Mouse (Mus musculus): Measurements from ENCODE around the gene Lrrc20. TPM values are rescaled to one million over a fixed set of nuclear protein-coding genes. Genes with fewer than 3 reads are reported as not detected.

Gene Lrrc20
- polyA plus RNA-seq, 1 experiment from 2014 or later: 12.0 TPM

DNA sequence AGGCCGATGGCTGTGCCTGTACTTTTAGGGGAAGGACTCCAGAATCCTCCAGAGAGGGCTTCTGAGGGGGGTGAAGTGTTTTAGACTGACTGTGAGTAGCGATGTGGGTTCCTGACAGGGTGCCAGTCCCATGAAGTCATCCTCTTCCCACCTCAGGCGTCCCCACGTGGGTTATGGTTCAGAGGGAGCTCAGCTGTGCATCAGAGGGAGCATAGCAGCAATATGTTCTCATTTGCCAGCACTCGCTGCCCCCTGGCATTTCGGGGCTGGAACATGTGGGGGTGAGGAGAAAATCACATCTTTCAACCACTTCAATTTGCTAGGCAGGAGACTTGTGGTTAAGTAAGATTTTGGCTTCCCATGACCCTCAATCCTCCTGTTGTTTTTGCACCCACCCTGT is 79.6 kb downstream of the Lrrc20 start:
- no peak overlapping the region for H3K4me2 ChIP-seq
- H3K9ac ChIP-seq (ENCODE audit: low read depth, low read length): no peak overlapping the region
- H3K27ac ChIP-seq (ENCODE audit: low read depth, low read length): no peak overlapping the region
- no peak for ATAC-seq (replicated peaks; ENCODE audit: low FRiP score)
- H3K4me1 ChIP-seq (replicated peaks; ENCODE audit: control insufficient read depth, insufficient read depth, low read length): no peaks in the 10 kb centered on the region
- no peak overlapping the region for H3K4me3 ChIP-seq (ENCODE audit: low read depth, low read length)
- no peaks in the 10 kb centered on the region for H3K9me3 ChIP-seq (ENCODE audit: control insufficient read depth, low read length)
- H3K27me3 ChIP-seq (replicated peaks; ENCODE audit: control insufficient read depth, insufficient read depth, low read length): no peaks in the 10 kb centered on the region
- DNase-seq (ENCODE audit: low spot score): no peak
- 79% methylated on average over 6 of the region's 6 CpGs for WGBS
- 0 out of 2 replicates have a peak, but pooled peaks cover 3% of the 10 kb centered on the region for H3K36me3 ChIP-seq (ENCODE audit: control insufficient read depth, insufficient read depth, low read length)

DNA sequence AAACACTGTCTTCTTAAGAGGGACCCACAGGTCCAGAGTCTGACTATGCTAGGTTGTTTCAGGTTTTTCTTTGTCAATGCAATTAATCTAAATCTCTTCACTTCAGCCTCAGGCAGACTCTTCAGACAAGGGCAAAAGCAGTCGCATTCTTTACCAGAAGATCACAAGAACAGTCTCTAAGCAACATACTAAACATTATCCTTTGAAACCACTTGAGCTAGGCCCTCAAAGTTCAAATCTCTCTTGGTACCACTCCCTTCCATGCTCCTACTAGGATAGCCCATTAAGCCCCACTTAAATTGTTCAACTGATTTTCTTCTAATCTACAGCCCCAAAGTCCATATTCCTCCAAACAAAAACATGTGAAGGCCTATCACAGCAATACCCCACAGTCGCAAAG is 83.0 kb downstream of the Lrrc20 start:
- Histone ChIP-seq H3K27ac (ENCODE audit: low read depth, low read length) (no peak overlapping the region), H3K27me3 (replicated peaks; ENCODE audit: control insufficient read depth, insufficient read depth, low read length) (no peaks in the 10 kb centered on the region), H3K9ac (ENCODE audit: low read depth, low read length) (no peak overlapping the region), H3K4me2 (no peak overlapping the region), H3K4me3 (ENCODE audit: low read depth, low read length) (no peak overlapping the region), H3K4me1 (replicated peaks; ENCODE audit: control insufficient read depth, insufficient read depth, low read length) (no peaks in the 10 kb centered on the region), H3K9me3 (ENCODE audit: control insufficient read depth, low read length) (no peaks in the 10 kb centered on the region), H3K36me3 (ENCODE audit: control insufficient read depth, insufficient read depth, low read length) (0 out of 2 replicates have a peak, but pooled peaks cover 3% of the 10 kb centered on the region)
- 81% methylated on average over 2 of the region's 2 CpGs for WGBS
- no peak for DNase-seq (ENCODE audit: low spot score)
- no peak for ATAC-seq (replicated peaks; ENCODE audit: low FRiP score)

DNA sequence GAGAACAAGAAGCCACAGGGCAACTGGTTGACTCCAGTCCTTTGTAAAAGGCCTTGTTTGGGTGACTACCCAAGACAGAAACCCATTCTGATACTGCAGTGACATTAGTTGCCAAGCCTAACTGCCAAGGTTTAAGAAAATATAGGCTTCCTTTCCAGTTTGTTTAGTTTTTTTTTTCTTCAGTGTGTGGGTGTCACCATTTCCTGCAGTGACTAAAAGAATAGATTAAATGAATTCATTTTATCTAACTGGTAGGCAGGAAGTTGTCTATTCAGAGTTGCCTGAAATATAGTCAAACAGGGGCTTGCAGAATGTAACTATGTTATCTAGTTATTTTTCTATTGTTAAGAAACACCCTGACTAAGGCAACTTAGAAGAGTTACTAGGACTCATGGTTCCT is 83.9 kb downstream of the Lrrc20 start:
- no peak for DNase-seq (ENCODE audit: low spot score)
- Histone ChIP-seq H3K4me1 (replicated peaks; ENCODE audit: control insufficient read depth, insufficient read depth, low read length) (no peaks in the 10 kb centered on the region), H3K9ac (ENCODE audit: low read depth, low read length) (no peak overlapping the region), H3K9me3 (ENCODE audit: control insufficient read depth, low read length) (no peaks in the 10 kb centered on the region), H3K27me3 (replicated peaks; ENCODE audit: control insufficient read depth, insufficient read depth, low read length) (no peaks in the 10 kb centered on the region), H3K27ac (ENCODE audit: low read depth, low read length) (no peak overlapping the region), H3K36me3 (ENCODE audit: control insufficient read depth, insufficient read depth, low read length) (0 out of 2 replicates have a peak, but pooled peaks cover 3% of the 10 kb centered on the region), H3K4me3 (ENCODE audit: low read depth, low read length) (no peak overlapping the region), H3K4me2 (no peak overlapping the region)
- ATAC-seq (replicated peaks; ENCODE audit: low FRiP score): no peak

DNA sequence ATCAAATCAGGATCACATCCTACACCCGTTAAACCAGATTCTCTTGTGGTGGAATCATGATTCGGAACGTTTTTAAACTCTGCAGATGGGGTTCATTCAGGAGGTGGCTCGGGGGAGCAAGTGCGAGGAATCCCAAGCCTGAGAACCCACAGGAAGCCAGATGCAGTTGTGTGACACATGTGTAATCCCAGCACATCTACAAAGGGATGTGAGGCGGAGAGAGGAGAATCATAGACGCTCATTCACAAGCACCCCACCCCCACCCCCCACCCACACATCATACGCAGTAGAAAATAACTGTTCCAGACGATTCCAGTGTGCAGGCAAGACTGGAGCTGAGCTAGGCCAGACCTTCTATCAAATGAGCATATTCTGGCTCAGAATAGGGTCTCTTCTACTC is 87.9 kb downstream of the Lrrc20 start:
- DNase-seq (ENCODE audit: low spot score): no peak
- H3K4me3 ChIP-seq (ENCODE audit: low read depth, low read length): no peak overlapping the region
- no peak for ATAC-seq (replicated peaks; ENCODE audit: low FRiP score)
- H3K4me1 ChIP-seq (replicated peaks; ENCODE audit: control insufficient read depth, insufficient read depth, low read length): no peaks in the 10 kb centered on the region
- no peaks in the 10 kb centered on the region for H3K27me3 ChIP-seq (replicated peaks; ENCODE audit: control insufficient read depth, insufficient read depth, low read length)
- H3K9ac ChIP-seq (ENCODE audit: low read depth, low read length): no peak overlapping the region
- no peaks in the 10 kb centered on the region for H3K36me3 ChIP-seq (ENCODE audit: control insufficient read depth, insufficient read depth, low read length)
- H3K4me2 ChIP-seq: no peak overlapping the region
- 79% methylated on average over 9 of the region's 9 CpGs for WGBS
- no peaks in the 10 kb centered on the region for H3K9me3 ChIP-seq (ENCODE audit: control insufficient read depth, low read length)
- no peak overlapping the region for H3K27ac ChIP-seq (ENCODE audit: low read depth, low read length)

DNA sequence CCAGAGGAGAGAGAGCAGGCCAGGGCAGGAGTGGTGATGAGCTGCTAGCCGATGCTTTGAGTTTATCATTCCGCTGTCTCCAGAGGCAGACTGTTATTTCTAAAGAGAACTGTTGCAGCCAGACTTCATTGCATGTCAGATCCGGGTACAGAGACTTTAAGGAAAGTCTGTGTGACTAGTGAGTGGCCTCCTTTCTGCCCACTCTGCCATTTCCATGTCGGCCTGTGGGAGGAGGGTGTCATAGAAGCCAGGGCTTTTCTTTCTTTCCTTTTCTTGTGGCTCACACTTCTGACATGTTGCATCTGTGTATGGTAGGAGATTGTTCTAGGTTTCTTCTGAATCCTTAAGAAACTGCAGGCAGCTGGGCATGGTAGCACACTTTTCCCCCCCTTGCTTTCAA is 88.8 kb downstream of the Lrrc20 start:
- Histone ChIP-seq H3K4me2 (no peak overlapping the region), H3K9me3 (ENCODE audit: control insufficient read depth, low read length) (no peaks in the 10 kb centered on the region), H3K36me3 (ENCODE audit: control insufficient read depth, insufficient read depth, low read length) (no peaks in the 10 kb centered on the region), H3K4me3 (ENCODE audit: low read depth, low read length) (no peak overlapping the region), H3K4me1 (replicated peaks; ENCODE audit: control insufficient read depth, insufficient read depth, low read length) (no peaks in the 10 kb centered on the region), H3K9ac (ENCODE audit: low read depth, low read length) (no peak overlapping the region), H3K27me3 (replicated peaks; ENCODE audit: control insufficient read depth, insufficient read depth, low read length) (no peaks in the 10 kb centered on the region), H3K27ac (ENCODE audit: low read depth, low read length) (no peak overlapping the region)
- 69% methylated on average over 4 of the region's 4 CpGs for WGBS
- no peak for ATAC-seq (replicated peaks; ENCODE audit: low FRiP score)
- no peak for DNase-seq (ENCODE audit: low spot score)

DNA sequence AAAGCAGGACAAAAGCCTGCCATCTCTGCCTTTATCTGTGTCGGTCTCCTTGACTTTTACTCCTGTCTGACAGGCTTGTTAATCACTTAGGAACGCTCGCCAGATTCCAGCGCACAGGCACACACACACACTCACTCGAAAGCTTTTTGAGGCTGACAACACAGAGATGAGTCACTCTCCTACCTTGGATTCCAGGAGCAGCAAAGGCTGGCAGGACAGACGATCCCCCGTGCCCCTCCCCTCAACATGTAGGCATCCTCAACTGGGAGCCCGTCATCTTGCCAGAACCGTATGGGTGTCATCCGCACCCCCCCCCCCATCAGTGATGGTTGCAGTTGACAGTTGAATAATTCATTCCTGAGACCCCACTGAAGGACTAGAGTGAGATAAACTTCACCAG is 94.6 kb downstream of the Lrrc20 start:
- no peak overlapping the region for H3K4me2 ChIP-seq
- H3K9ac ChIP-seq (ENCODE audit: low read depth, low read length): no peak overlapping the region
- no peak overlapping the region for H3K27ac ChIP-seq (ENCODE audit: low read depth, low read length)
- H3K4me3 ChIP-seq (ENCODE audit: low read depth, low read length): no peak overlapping the region
- WGBS: 47% methylated on average over 10 of the region's 10 CpGs
- DNase-seq (ENCODE audit: low spot score): no peak
- no peak for ATAC-seq (replicated peaks; ENCODE audit: low FRiP score)
- H3K27me3 ChIP-seq (replicated peaks; ENCODE audit: control insufficient read depth, insufficient read depth, low read length): no peaks in the 10 kb centered on the region
- no peaks in the 10 kb centered on the region for H3K36me3 ChIP-seq (ENCODE audit: control insufficient read depth, insufficient read depth, low read length)
- no peaks in the 10 kb centered on the region for H3K9me3 ChIP-seq (ENCODE audit: control insufficient read depth, low read length)
- no peaks in the 10 kb centered on the region for H3K4me1 ChIP-seq (replicated peaks; ENCODE audit: control insufficient read depth, insufficient read depth, low read length)

DNA sequence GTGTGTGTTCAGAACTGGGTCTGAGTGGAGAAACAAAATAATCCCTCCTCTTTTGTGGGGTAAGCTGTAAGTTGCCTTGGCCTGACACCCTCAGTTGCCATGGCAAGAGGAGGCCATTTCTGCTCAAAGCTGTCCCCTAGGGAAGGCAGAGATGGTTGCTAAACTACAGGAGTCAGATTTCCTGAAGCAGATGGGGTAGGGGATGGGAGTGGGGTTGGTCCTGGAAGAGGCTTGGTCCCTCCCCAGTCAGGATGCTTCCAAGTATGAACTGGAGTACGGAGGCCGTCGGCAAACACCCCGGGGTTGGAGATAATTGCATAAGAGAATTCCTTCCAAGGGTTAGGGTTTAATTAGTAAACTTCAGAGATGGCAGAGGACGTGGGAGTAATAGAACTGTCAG is 96.5 kb downstream of the Lrrc20 start:
- H3K27ac ChIP-seq (ENCODE audit: low read depth, low read length): no peak overlapping the region
- H3K36me3 ChIP-seq (ENCODE audit: control insufficient read depth, insufficient read depth, low read length): no peaks in the 10 kb centered on the region
- H3K4me1 ChIP-seq (replicated peaks; ENCODE audit: control insufficient read depth, insufficient read depth, low read length): no peaks in the 10 kb centered on the region
- DNase-seq (ENCODE audit: low spot score): no peak
- H3K9ac ChIP-seq (ENCODE audit: low read depth, low read length): no peak overlapping the region
- no peaks in the 10 kb centered on the region for H3K9me3 ChIP-seq (ENCODE audit: control insufficient read depth, low read length)
- no peak overlapping the region for H3K4me3 ChIP-seq (ENCODE audit: low read depth, low read length)
- H3K27me3 ChIP-seq (replicated peaks; ENCODE audit: control insufficient read depth, insufficient read depth, low read length): no peaks in the 10 kb centered on the region
- 65% methylated on average over 5 of the region's 5 CpGs for WGBS
- no peak overlapping the region for H3K4me2 ChIP-seq
- ATAC-seq (replicated peaks; ENCODE audit: low FRiP score): no peak

DNA sequence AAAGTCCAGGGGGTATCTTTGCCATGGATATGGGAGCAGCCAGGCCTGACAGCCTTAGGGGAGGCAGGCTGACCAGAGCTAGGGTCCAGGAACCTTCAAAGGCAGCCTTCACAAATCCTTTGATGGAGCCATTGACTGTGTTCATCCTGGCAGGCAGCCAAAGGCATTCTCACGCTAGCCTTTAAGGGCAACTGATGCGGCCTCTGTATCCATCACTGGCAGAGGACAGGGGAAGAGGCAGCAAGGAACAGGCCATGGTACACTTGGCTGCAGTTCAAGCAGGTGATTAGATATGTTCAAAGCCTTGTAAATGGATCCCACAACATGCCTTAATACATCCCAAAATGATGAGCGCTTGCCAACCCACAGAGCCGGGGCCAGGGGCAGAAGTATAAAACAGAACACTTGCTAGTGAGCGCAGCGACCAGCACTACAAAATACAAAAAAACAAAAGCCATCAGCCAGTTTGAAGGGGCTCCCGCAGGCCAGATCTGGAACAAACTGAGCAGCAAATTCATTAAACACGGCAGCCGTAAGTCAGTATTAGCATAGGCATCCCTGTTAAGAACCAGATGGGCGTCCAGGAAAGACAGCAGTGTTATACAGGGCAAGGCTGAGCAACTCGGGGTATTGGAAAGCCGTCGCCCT is 100.6 kb downstream of the Lrrc20 start:
- no peak overlapping the region for H3K9ac ChIP-seq (ENCODE audit: low read depth, low read length)
- H3K4me1 ChIP-seq (replicated peaks; ENCODE audit: control insufficient read depth, insufficient read depth, low read length): no peaks in the 10 kb centered on the region
- WGBS: 77% methylated on average over 13 of the region's 13 CpGs
- no peak for ATAC-seq (replicated peaks; ENCODE audit: low FRiP score)
- H3K9me3 ChIP-seq (ENCODE audit: control insufficient read depth, low read length): no peaks in the 10 kb centered on the region
- H3K27me3 ChIP-seq (replicated peaks; ENCODE audit: control insufficient read depth, insufficient read depth, low read length): no peaks in the 10 kb centered on the region
- H3K4me2 ChIP-seq: no peak overlapping the region
- no peaks in the 10 kb centered on the region for H3K36me3 ChIP-seq (ENCODE audit: control insufficient read depth, insufficient read depth, low read length)
- no peak overlapping the region for H3K27ac ChIP-seq (ENCODE audit: low read depth, low read length)
- no peak for DNase-seq (ENCODE audit: low spot score)
- no peak overlapping the region for H3K4me3 ChIP-seq (ENCODE audit: low read depth, low read length)

DNA sequence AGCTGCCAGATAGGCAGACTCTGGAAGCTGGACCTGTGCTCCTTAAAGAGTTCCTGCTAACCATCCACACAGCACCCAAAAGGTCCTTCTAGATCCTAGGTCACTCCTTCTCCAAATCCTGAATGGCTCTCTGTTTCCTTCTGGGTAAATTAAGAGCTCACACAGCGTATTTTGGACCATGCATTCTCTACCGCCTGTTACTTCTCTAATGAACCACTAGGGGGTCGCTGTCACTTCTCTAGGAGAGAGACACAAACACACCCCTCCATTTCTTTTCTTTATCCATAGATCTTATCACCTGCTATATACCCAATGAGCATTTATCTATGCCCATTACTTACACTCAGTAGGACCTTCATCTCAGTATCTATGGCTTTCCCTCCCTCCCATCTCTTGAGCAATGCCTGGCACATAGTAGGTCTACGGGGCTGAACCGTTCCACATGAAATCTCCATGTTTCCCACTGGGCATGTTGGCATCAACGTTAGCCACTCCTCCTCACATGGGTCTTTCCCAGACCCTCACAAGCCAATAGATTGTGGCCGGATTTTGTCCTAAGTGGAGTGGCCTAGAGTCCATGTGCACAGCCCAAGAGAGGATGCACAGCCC is 111.7 kb downstream of the Lrrc20 start:
- Histone ChIP-seq H3K4me1 (replicated peaks; ENCODE audit: control insufficient read depth, insufficient read depth, low read length) (no peaks in the 10 kb centered on the region), H3K9ac (ENCODE audit: low read depth, low read length) (no peak overlapping the region), H3K27me3 (replicated peaks; ENCODE audit: control insufficient read depth, insufficient read depth, low read length) (no peaks in the 10 kb centered on the region; the same call in 1 of the 2 replicates), H3K9me3 (ENCODE audit: control insufficient read depth, low read length) (no peaks in the 10 kb centered on the region), H3K36me3 (ENCODE audit: control insufficient read depth, insufficient read depth, low read length) (no peaks in the 10 kb centered on the region), H3K4me2 (no peak overlapping the region), H3K4me3 (ENCODE audit: low read depth, low read length) (no peak overlapping the region), H3K27ac (ENCODE audit: low read depth, low read length) (no peak overlapping the region)
- 74% methylated on average over 7 of the region's 7 CpGs for WGBS
- ATAC-seq (replicated peaks; ENCODE audit: low FRiP score): no peak
- no peak for DNase-seq (ENCODE audit: low spot score)
